Mouse (Mus musculus): ENCODE results near the gene Ppp3ca.

Gene Ppp3ca

DNA sequence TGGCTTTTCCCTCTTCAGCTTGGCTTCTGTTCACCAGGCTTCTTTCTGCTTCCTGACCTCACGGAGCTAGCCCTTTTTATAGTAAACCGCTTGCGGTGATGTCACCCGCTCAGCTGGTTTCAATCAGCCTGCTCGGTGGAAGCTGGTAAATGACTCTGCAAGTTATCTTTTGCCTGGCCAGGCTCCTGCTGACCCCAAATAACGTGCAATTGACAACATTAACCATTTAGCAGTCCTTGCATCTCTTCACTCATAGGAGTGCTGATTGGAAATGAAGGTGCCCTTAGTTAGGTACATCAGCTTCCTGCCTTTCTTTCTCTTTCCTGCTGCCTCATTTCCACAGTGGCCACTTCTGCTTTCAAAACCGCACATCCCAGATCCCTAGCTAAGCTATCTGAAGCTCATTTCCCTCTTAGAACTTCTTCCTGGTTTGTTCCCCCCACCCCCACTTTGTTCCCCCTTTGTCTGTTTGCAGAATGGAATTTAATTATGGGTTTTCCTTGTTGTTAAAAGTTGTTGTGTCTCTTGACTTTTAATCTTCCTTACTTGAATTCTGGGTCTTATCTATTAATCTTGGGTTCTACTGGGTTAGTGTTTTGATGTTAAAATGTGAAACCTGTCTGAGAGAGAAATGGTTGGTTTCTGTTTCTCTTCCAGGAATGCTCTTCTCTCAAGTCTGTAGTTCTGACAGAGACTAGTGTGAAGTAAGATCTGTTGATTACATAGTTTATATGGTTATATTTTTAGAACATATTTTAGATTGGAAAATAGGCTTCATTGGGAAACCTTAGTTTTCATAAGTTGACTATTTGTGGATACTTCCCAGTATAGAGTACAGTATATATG, 55.6 kb downstream of the Ppp3ca start:
- DNase-seq (ENCODE audit: low read depth, low spot score) = peak; percentile 76

DNA sequence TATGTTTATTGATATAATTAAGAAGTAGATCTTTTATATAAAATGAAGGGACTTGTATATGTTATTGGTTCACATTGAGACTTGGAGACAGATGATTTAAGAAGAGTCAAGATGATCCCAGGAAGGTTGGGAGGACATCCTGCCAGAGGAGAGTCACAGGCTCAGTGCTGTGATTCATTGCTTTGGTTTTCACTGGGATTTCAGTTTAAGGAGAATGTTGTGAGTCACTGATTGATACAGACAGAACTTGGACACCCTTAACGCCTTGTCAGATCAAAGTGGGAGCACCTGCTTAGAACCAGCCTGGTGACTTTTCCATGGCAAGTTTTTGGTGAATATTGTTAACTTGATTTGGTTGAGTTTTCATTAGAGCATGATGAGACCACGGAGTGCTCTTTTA, 58.0 kb downstream of the Ppp3ca start:
- DNase-seq (ENCODE audit: low read depth, low spot score) = no peak

- no peak for DNase-seq (ENCODE audit: low read depth, low spot score)
Observed at GRCm38 (mm10) chr3:136729978-136730377, 60.1 kb downstream of the Ppp3ca start.

DNA sequence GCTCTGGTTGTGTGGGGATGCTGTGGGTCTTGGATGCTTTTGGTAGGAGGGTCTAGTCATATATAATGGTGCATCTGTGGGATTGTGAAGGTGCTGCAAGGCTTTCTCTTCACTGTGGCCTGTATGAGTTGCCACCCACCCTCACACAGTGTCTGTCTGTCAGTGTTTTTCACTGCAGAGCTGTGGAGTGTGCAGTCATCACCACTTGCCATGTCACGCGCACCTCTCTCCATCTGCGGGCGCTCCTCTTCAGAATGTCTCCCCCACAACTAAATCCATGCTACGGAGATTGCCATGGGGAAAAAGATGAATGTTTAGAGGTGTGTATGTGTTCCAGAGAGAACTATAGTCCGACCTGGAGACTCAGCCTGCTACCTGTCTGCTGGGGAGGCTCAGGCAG, 61.7 kb downstream of the Ppp3ca start:
- no peak for DNase-seq (ENCODE audit: low read depth, low spot score)

DNA sequence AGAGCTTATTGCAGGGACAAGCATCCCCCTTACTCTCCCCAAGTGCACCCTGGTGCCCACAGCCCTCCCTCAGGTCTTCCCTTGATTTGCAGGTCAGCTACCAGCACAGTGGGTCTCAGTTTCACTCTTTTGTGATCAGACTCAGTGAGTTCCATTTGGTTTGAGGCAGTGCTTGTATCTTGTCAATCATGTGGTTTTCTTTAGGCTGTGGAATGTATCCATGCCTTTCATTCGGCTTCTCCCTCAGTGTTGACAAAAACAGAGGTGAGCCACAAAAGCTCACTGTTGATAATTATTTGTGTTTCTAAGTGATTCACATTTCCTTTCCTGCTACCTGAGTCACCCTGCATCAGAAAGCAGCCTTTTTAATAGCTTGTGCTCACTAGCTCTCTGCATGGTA, 66.1 kb downstream of the Ppp3ca start:
- DNase-seq (ENCODE audit: low read depth, low spot score) = no peak

GRCm38 (mm10) chr3:136736773-136737298, 66.9 kb downstream of the Ppp3ca start:
- DNase-seq (ENCODE audit: low read depth, low spot score) = no peak

DNA sequence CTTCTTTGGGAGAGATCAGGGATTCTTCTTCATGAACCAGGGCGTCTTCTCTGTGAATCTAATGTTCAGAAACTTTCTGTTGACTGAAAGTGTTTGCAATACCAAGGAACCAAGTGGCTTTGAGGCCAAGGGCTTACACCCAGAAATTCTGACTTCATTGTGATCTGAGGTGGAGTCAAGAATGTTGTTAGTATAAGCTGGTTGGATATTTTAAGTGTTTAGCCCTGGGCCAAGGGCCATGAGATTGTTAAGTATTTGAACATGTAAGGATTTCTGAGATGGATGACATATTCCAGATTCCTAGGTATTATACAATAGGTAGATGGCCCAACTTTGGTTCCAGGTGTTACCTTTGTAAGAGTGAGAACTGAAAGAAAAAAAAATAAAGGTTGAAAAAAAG, 68.5 kb downstream of the Ppp3ca start:
- DNase-seq (ENCODE audit: low read depth, low spot score) = no peak

DNA sequence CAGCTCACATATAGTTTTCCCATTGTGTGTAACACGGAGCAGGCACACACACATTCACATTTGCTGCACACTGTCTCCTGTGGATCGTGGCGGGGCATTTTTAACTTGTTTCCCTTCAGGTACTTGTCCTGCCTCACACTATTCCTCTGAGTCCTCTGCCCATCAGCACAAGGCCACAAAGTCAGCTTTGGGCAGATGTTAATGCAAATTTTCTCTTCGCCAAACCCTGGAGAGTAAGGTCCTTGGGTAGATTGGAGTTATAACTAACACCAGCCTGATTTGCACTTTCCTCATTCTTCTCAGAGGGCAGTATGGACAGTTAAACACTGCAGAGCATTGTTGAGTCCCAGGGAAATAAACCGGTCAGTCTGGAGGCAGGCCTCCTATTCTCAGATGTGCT, 69.0 kb downstream of the Ppp3ca start:
- DNase-seq (ENCODE audit: low read depth, low spot score) = no peak

- DNase-seq (ENCODE audit: low read depth, low spot score) = no peak
Observed at GRCm38 (mm10) chr3:136741659-136742058, 71.7 kb downstream of the Ppp3ca start.

- DNase-seq (ENCODE audit: low read depth, low spot score) = no peak
Observed at GRCm38 (mm10) chr3:136742258-136743057, 72.5 kb downstream of the Ppp3ca start.

- DNase-seq (ENCODE audit: low read depth, low spot score) = no peak
Observed at GRCm38 (mm10) chr3:136744295-136744897, 74.5 kb downstream of the Ppp3ca start.

GRCm38 (mm10) chr3:136745456-136745855, 75.5 kb downstream of the Ppp3ca start:
- no peak for DNase-seq (ENCODE audit: low read depth, low spot score)

- no peak for DNase-seq (ENCODE audit: low read depth, low spot score)
Observed at GRCm38 (mm10) chr3:136748761-136749476, 79.0 kb downstream of the Ppp3ca start.

- DNase-seq (ENCODE audit: low read depth, low spot score) = no peak
Observed at GRCm38 (mm10) chr3:136749477-136749797, 79.5 kb downstream of the Ppp3ca start.

- no peak for DNase-seq (ENCODE audit: low read depth, low spot score)
Observed at GRCm38 (mm10) chr3:136749951-136750350, 80.0 kb downstream of the Ppp3ca start.

DNA sequence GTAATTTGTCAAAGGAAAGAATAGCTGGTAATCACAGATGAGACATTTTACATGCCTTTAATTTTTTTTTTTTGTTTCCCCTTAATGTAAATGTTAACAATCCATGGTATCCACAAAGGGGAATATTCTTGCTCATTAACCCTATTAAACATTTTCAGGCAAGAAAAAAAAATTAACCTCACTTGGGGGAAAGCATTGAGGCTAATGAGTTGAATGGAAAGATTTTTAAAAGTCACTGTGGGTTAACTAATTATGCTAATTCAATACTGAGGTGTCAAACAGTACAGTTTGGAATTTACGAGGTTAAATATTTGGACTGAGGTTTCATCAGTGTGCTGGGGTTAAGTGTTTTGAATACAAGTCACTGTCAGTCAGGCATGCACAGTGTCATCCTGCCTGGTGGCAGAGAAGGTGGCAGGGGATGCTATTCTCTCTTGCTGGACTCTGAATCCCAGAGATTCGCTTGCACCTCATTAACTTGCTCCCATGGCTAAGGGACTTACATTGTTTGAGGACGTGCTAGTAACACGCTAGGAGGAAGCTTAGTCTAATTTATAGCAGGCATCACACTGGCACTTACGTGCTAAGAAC, 82.3 kb downstream of the Ppp3ca start:
- DNase-seq (ENCODE audit: low read depth, low spot score) = no peak

- no peak for DNase-seq (ENCODE audit: low read depth, low spot score)
Observed at GRCm38 (mm10) chr3:136756137-136756536, 86.2 kb downstream of the Ppp3ca start.

GRCm38 (mm10) chr3:136759446-136759845, 89.5 kb downstream of the Ppp3ca start:
- no peak for DNase-seq (ENCODE audit: low read depth, low spot score)

GRCm38 (mm10) chr3:136761292-136761978, 91.5 kb downstream of the Ppp3ca start:
- no peak for DNase-seq (ENCODE audit: low read depth, low spot score)

DNA sequence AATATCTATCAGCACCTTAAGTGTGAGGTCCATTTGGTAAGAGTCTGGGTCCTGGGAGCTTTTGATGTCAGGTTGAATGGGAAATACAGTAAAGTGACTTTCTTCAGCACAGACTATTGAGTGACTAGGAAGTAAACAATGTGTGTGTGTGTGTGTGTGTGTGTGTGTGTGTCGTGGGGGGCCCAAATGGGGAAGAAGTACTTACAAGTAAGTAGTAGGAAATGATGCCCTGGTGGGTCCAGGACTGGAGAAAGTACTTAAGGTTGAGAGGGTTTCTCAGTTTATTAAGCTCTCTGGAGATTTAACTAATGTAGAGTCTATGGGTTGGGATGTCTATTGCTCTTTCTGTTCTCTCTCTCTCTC, 92.0 kb downstream of the Ppp3ca start:
- DNase-seq (ENCODE audit: low read depth, low spot score) = no peak
